Mouse (Mus musculus) left cerebral cortex, postnatal 4 days (tissue): ENCODE results near the gene Snorc. TPM values are rescaled to one million over a fixed set of nuclear protein-coding genes. Genes with fewer than 3 reads are reported as not detected.

Source experiments
- DNase-seq: peaks from one replicate; pipeline ENCODE4 v3.0.0-alpha.2; 2022
- intact Hi-C: fragments of 180-260 bp; cut with DNase I; formaldehyde crosslinking; loops from one replicate; pipeline ENCODE4 v1.15.1; 2025
- total RNA-seq, 2 experiments: library from RNA; stranded (reverse); gene quantifications; 2 replicates each; pipeline ENCODE4 v1.2.3; 2021

Gene Snorc
- total RNA-seq, 2 experiments from 2014 or later, result not detected

DNA sequence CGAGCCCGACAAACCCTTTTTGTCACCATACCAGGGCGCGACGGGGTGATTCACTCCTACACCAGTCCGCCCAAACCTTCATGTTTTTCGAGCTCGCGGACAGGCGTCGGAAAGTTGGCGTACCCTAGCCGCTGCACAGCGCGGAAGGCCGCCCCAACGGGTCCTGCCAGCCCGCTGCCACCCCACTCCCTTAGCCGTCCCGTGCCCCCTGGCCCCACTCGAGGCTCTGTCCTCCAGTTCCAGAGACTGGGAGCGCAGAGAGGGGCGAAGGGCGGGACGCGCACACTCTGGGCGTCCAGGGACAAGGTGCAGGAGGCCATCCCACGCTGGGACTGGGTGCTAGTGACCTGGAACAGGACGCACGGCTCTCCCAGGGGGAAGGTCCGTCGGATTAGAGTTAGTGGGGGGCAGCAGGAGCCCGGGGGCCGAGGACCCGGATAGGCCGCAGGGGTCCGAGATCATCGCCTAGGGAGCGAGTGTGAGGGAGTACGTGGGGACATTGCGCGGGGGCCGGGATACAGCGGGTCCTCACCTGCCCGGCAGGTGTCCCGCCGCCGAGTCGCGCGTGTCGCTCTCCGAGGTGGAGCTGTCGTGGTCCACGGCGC is 39.6 kb downstream of the Snorc start, which contains the start of gene Neu2:
TSS of gene Neu2 (plus strand) at position 329 of the 605 bp plus-strand sequence.
- peak; percentile 20 for DNase-seq
- intact Hi-C loops, result no loop called here

DNA sequence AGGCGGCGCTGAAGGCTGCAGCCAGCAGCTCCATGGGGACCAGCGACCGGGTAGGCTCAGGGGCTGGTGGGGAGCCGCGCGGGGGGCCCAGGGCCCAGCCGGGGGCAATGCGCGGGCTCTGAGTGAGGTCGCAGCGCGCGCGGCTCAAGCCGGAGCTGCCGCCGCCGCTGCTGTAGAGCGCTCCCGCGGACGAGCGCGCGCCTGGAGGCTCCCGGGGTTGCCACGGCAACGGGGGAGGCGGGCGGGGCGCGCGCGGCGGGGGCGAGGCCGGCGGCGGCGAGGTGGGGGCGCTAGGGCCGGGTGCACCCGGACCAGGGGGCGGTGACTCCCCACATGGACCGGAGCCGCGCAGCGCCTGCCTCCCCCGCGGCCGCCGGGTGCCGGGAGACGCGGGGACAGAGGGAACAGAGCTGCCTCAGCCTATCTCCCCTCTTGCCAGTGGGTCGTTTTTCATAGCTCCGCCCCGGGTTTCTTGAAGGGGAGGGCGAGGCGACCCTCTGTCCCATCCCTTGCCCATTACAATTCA is 40.2 kb downstream of the Snorc start:
- intact Hi-C loops, result no loop called here
- peak; percentile 64 for DNase-seq

DNA sequence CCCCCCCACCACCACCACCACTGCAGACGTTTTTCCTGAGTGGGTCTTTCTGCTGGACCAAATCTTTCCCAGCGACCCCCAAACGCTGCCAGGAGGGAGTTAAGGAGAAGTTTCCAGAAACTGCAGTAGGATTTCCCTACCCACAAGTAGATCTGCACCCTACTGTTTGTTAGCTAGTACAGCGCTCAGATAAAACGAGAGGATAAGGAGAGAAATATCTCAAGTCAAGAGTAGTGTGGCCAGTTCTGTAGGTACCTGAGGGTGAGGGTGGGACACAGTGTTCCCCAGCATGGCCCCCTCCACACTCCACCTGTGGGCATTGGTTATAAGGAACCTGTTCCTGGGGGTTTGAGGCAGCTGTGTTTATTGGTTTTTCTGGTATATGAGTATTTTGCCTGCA is 40.8 kb downstream of the Snorc start:
- intact Hi-C loops, result no loop called here
- DNase-seq, result no peak

DNA sequence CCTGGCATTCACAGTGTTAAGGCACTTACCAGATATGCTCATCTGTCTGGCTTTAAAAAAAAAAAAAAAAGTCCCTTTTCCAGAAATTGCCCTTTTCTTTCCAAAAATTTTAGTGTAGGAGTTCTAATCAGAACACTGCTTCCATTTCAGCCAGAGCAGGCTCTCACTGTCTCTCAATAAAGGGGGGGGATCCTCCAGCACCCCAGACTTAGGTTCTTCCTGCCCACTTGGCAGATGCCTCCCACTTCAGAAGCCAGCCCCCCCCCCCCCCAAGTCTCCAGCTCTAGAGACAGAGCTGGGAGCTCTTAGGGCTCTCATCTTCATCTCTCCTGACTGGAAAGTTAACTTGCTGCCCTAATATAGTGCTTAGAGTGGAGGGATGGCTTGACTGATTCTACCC is 50.4 kb downstream of the Snorc start:
- DNase-seq, result no peak
- intact Hi-C loops, result no loop called here

DNA sequence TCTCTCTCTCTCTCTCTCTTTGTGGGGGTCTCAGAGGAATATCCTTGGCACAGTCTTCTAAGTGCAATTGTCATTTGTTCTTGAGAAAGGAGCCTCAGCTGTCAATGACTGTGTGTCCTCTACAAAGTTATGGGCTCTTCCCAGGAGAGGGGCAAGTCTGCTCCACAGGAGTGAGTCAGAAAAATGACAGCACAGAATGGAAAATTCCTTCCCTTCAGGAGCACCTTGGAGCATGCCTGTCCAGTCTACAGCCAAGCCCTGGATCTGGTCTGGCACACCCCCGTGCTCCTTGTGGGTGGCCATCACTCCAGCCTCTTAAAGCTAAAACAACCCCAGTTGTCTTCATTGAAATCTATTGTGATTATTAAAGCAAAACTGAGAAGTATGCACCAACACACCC is 51.5 kb downstream of the Snorc start:
- intact Hi-C loops, result no loop called here
- DNase-seq, result no peak

DNA sequence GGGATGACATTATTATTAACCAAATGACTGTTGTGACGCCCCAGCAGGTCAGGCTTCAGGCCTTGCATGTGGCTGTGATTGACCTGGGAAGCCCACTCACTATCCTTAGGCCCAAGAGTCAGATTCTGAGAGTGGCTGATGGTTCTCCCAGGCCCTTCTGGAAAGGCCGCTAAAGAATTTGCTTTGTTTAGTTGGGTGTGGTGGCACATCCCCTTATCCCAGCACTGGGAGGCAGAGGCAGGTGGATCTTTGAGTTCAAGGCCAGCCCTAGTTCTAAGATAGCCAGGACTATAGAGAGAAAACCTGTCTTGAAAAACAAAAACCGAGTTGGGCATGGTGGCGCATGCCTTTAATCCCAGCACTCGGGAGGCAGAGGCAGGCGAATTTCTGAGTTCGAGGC is 55.0 kb downstream of the Snorc start:
- DNase-seq, result no peak
- intact Hi-C loops, result no loop called here

Other genes starting within 250 kb of the Snorc start
- 1 to 10 TPM; 1.5 to 2.0 TPM for gene Efhd1, start 205.9 kb upstream of the Snorc start, total RNA-seq
- gene Gigyf2, start 143.3 kb upstream of the Snorc start, total RNA-seq, result 10 to 100 TPM; 85.4 to 94.2 TPM
- gene Kcnj13, start 75.5 kb upstream of the Snorc start, total RNA-seq, result 1 to 10 TPM; 1.2 to 1.6 TPM
- gene Neu2, start 39.6 kb downstream of the Snorc start, total RNA-seq, result under 1 TPM; 0.70 to 0.95 TPM
- 10 to 100 TPM; 92.5 to 94.7 TPM for gene Ngef, start 103.6 kb downstream of the Snorc start, total RNA-seq
- gene Inpp5d, start 150.0 kb downstream of the Snorc start, total RNA-seq, result 10 to 100 TPM; 10.2 to 10.7 TPM